Mouse (Mus musculus) T-helper 2 cell (primary cell): Measurements from ENCODE around the gene Fuz.

Experiments used
- in situ Hi-C: fragments of 300-600 bp; cut with MboI, MseI; formaldehyde crosslinking; loops from one replicate; pipeline ENCODE4 v1.15.1; 2025; ENCODE audit warnings: high pct_unique_total_duplicates

The Fuz gene

GRCm38 (mm10) chr7:44888256-44889105 lies 7.4 kb upstream of the Fuz start:
- in situ Hi-C loops, result no loop called here

GRCm38 (mm10) chr7:44890180-44890579 lies 5.7 kb upstream of the Fuz start:
- in situ Hi-C loops, result loop anchor here (10.0 kb wide), 1 partner anchor 335 kb away; the partner anchor contains the start of gene Nr1h2

- in situ Hi-C loops, result loop anchor here (10.0 kb wide), 1 partner anchor 336 kb away; the partner anchor contains the start of gene Nr1h2
These were observed 5.1 kb upstream of the Fuz start for GRCm38 (mm10) chr7:44890737-44891136.

GRCm38 (mm10) chr7:44891611-44892010 lies 4.3 kb upstream of the Fuz start:
- in situ Hi-C loops, result loop anchor here (10.0 kb wide), 1 partner anchor 337 kb away; the partner anchor contains the start of gene Nr1h2

- in situ Hi-C loops, result loop anchor here (10.0 kb wide), 1 partner anchor 338 kb away; the partner anchor contains the start of gene Nr1h2
These were observed 3.5 kb upstream of the Fuz start, which contains the start of gene Med25 for GRCm38 (mm10) chr7:44892276-44892921. Gene Med25 (minus strand): TSS chr7:44892712.

- in situ Hi-C loops, result loop anchor here (10.0 kb wide), 1 partner anchor 338 kb away; the partner anchor contains the start of gene Nr1h2
These were observed 2.7 kb upstream of the Fuz start for GRCm38 (mm10) chr7:44893197-44893596.

GRCm38 (mm10) chr7:44894175-44894574 lies 1.7 kb upstream of the Fuz start:
- in situ Hi-C loops, result loop anchor here (10.0 kb wide), 1 partner anchor 339 kb away; the partner anchor contains the start of gene Nr1h2

GRCm38 (mm10) chr7:44895206-44895592 lies 680 bp upstream of the Fuz start:
- in situ Hi-C loops, result loop anchor here (10.0 kb wide), 1 partner anchor 340 kb away; the partner anchor contains the start of gene Nr1h2

GRCm38 (mm10) chr7:44896499-44896898 lies 620 bp downstream of the Fuz start:
- in situ Hi-C loops, result loop anchor here (10.0 kb wide), 1 partner anchor 342 kb away; the partner anchor contains the start of gene Nr1h2

- in situ Hi-C loops, result loop anchor here (10.0 kb wide), 1 partner anchor 344 kb away; the partner anchor contains the start of gene Nr1h2
These were observed 2.7 kb downstream of the Fuz start for GRCm38 (mm10) chr7:44898607-44899006.

- in situ Hi-C loops, result no loop called here
These were observed 4.8 kb downstream of the Fuz start for GRCm38 (mm10) chr7:44900632-44901031.

- in situ Hi-C loops, result no loop called here
These were observed 5.4 kb downstream of the Fuz start for GRCm38 (mm10) chr7:44901230-44901722.

GRCm38 (mm10) chr7:44905430-44905829 lies 9.6 kb downstream of the Fuz start:
- in situ Hi-C loops, result no loop called here

- in situ Hi-C loops, result no loop called here
These were observed 13.0 kb downstream of the Fuz start for GRCm38 (mm10) chr7:44908706-44909476.

- in situ Hi-C loops, result no loop called here
These were observed 18.5 kb downstream of the Fuz start for GRCm38 (mm10) chr7:44914396-44914795.

GRCm38 (mm10) chr7:44915314-44915713 lies 19.4 kb downstream of the Fuz start:
- in situ Hi-C loops, result loop anchor here (5.0 kb wide), 1 partner anchor 42 kb away; no protein-coding TSS in a partner anchor

- in situ Hi-C loops, result loop anchor here (5.0 kb wide), 1 partner anchor 41 kb away; no protein-coding TSS in a partner anchor
These were observed 20.3 kb downstream of the Fuz start for GRCm38 (mm10) chr7:44916191-44916590.

GRCm38 (mm10) chr7:44916881-44917280 lies 21.0 kb downstream of the Fuz start:
- in situ Hi-C loops, result loop anchor here (5.0 kb wide), 1 partner anchor 40 kb away; no protein-coding TSS in a partner anchor

- in situ Hi-C loops, result loop anchor here (5.0 kb wide), 1 partner anchor 39 kb away; no protein-coding TSS in a partner anchor
These were observed 22.3 kb downstream of the Fuz start for GRCm38 (mm10) chr7:44918219-44918618.

GRCm38 (mm10) chr7:44919127-44919526 lies 23.2 kb downstream of the Fuz start:
- in situ Hi-C loops, result loop anchor here (5.0 kb wide), 1 partner anchor 38 kb away; no protein-coding TSS in a partner anchor

GRCm38 (mm10) chr7:44922530-44922929 lies 26.7 kb downstream of the Fuz start:
- in situ Hi-C loops, result no loop called here
